Mouse (Mus musculus): ENCODE results near the gene Atxn1. TPM values are rescaled to one million over a fixed set of nuclear protein-coding genes. Genes with fewer than 3 reads are reported as not detected.
A peak's percentile ranks its signal among the peaks of the same experiment; 100 is the strongest.

The Atxn1 gene
- total RNA-seq, 2 experiments from 2014 or later: 36.1 to 52.4 TPM

GRCm38 (mm10) chr13:45773381-45774168, 191.2 kb downstream of the Atxn1 start:
- no peak for DNase-seq

- no peak for DNase-seq
These were observed 195.1 kb downstream of the Atxn1 start for GRCm38 (mm10) chr13:45769757-45770156.

GRCm38 (mm10) chr13:45768250-45768649, 196.6 kb downstream of the Atxn1 start:
- DNase-seq: no peak

GRCm38 (mm10) chr13:45764354-45764753, 200.5 kb downstream of the Atxn1 start:
- no peak for DNase-seq

GRCm38 (mm10) chr13:45762278-45762677, 202.5 kb downstream of the Atxn1 start:
- DNase-seq: peak in 1 of 2 experiments; percentile 44

GRCm38 (mm10) chr13:45754483-45754882, 210.3 kb downstream of the Atxn1 start:
- DNase-seq: no peak

- no peak for DNase-seq
These were observed 212.3 kb downstream of the Atxn1 start for GRCm38 (mm10) chr13:45752498-45752897.

- DNase-seq: peak; percentile 48 to 52
These were observed 213.6 kb downstream of the Atxn1 start for GRCm38 (mm10) chr13:45751231-45751630.

GRCm38 (mm10) chr13:45750627-45751026, 214.2 kb downstream of the Atxn1 start:
- DNase-seq: no peak

- DNase-seq: no peak
These were observed 214.9 kb downstream of the Atxn1 start for GRCm38 (mm10) chr13:45749937-45750336.

- no peak for DNase-seq
These were observed 215.6 kb downstream of the Atxn1 start for GRCm38 (mm10) chr13:45749222-45749621.

- no peak for DNase-seq
These were observed 216.1 kb downstream of the Atxn1 start for GRCm38 (mm10) chr13:45748691-45749090.

- no peak for DNase-seq
These were observed 218.7 kb downstream of the Atxn1 start for GRCm38 (mm10) chr13:45745851-45746773.

- no peak for DNase-seq
These were observed 219.9 kb downstream of the Atxn1 start for GRCm38 (mm10) chr13:45744803-45745432.

GRCm38 (mm10) chr13:45743848-45744247, 221.0 kb downstream of the Atxn1 start:
- no peak for DNase-seq

GRCm38 (mm10) chr13:45740369-45740768, 224.4 kb downstream of the Atxn1 start:
- no peak for DNase-seq

GRCm38 (mm10) chr13:45736241-45736640, 228.6 kb downstream of the Atxn1 start:
- DNase-seq: no peak

GRCm38 (mm10) chr13:45735802-45736201, 229.0 kb downstream of the Atxn1 start:
- DNase-seq: no peak

- no peak for DNase-seq
These were observed 230.3 kb downstream of the Atxn1 start for GRCm38 (mm10) chr13:45734531-45734930.

- no peak for DNase-seq
These were observed 232.2 kb downstream of the Atxn1 start for GRCm38 (mm10) chr13:45732590-45732989.

GRCm38 (mm10) chr13:45726917-45727316, 237.9 kb downstream of the Atxn1 start:
- no peak for DNase-seq

GRCm38 (mm10) chr13:45726181-45726580, 238.6 kb downstream of the Atxn1 start:
- DNase-seq: no peak
